Mouse (Mus musculus) lung, postnatal 0 days (tissue): Measurements from ENCODE around the gene Lmln. TPM values are rescaled to one million over a fixed set of nuclear protein-coding genes. Genes with fewer than 3 reads are reported as not detected.
"Not testable (repeated sequence)": the region's sequence is repeated elsewhere in the genome, so short reads cannot be mapped to it uniquely, and the experiment has no call there.

Experiments
- ATAC-seq: fragments of 200-750 bp; cut with Nextera tagmentation; 2 replicates; pipeline ENCODE4 v1.8.0; 2017; ENCODE audit warnings: moderate library complexity
- DNase-seq: peaks from one replicate; pipeline ENCODE4 v3.0.0-alpha.2; 2016; ENCODE audit warnings: low spot score
- H3K27ac ChIP-seq: fragments of 300-500 bp; sonication (generic); 2 replicates; pipeline ENCODE4 v1.5.1; 2014; ENCODE audit warnings: antibody characterized with exemption, mild to moderate bottlenecking, low read length, mixed read lengths
- H3K27me3 ChIP-seq: fragments of 300-500 bp; sonication (generic); replicated peaks from 2 replicates; pipeline ENCODE4 v1.6.1; 2014; ENCODE audit warnings: low read length, mixed read lengths; ENCODE audit not compliant: insufficient read depth
- H3K36me3 ChIP-seq: fragments of 300-500 bp; sonication (generic); 2 replicates; pipeline ENCODE4 v1.6.1; 2014; ENCODE audit warnings: low read length, mixed read lengths; ENCODE audit not compliant: insufficient read depth
- H3K4me1 ChIP-seq: fragments of 300-500 bp; sonication (generic); 2 replicates; pipeline ENCODE4 v1.6.1; 2014; ENCODE audit warnings: antibody characterized with exemption, low read depth, low read length, mixed read lengths; ENCODE audit not compliant: insufficient read depth
- H3K4me2 ChIP-seq: fragments of 300-500 bp; sonication (generic); replicated peaks from 2 replicates; pipeline ENCODE4 v1.6.1; 2014; ENCODE audit warnings: low read depth, mild to moderate bottlenecking, low read length, moderate library complexity, mixed read lengths
- H3K4me3 ChIP-seq: fragments of 300-500 bp; sonication (generic); 2 replicates; pipeline ENCODE4 v1.5.1; 2014; ENCODE audit warnings: low read depth, low read length
- H3K9ac ChIP-seq: fragments of 300-500 bp; sonication (generic); replicated peaks from 2 replicates; pipeline ENCODE4 v1.6.1; 2014; ENCODE audit warnings: low read depth, mild to moderate bottlenecking
- H3K9me3 ChIP-seq: fragments of 300-500 bp; sonication (generic); 2 replicates; pipeline ENCODE4 v1.6.1; 2016; ENCODE audit warnings: low read length, mixed read lengths
- CTCF ChIP-seq: IDR thresholded peaks from 2 replicates; pipeline ENCODE4 v1.5.1; 2016; ENCODE audit warnings: antibody characterized with exemption, mild to moderate bottlenecking
- EP300 ChIP-seq: IDR thresholded peaks from 2 replicates; pipeline ENCODE4 v1.6.1; 2016; ENCODE audit warnings: antibody characterized with exemption, mild to moderate bottlenecking, control low read depth
- WGBS: fragments of 180-500 bp; shearing (Covaris S2); extraction: QIAGEN DNeasy Blood & Tissue Kit; methylation state at CpG from one replicate; pipeline ENCODE4 v1.1.7; 2014; 5-methylcytosine and 5-hydroxymethylcytosine counted together
- microRNA counts: library from miRNA; unstranded; fragments of <30 nt; microRNA quantifications from one replicate; lab custom pipeline; 2015
- microRNA-seq: library from miRNA; unstranded; fragments of <30 nt; microRNA quantifications from one replicate; pipeline ENCODE4, GENCODE M21; 2016
- polyA plus RNA-seq: library from polyadenylated mRNA; unstranded; fragments of >200 nt; fragmentation: Nextera tagmentation; extraction: Ambion mirVana; gene quantifications from 2 replicates; pipeline ENCODE4 v1.2.1, GENCODE M21; 2015

Lmln gene
- polyA plus RNA-seq, 1 experiment from 2014 or later, result 1.1 TPM

GRCm38 (mm10) chr16:33173151-33173550 is 110.8 kb downstream of the Lmln start:
- H3K36me3 ChIP-seq, result no peaks in the 10 kb centered on the region

DNA sequence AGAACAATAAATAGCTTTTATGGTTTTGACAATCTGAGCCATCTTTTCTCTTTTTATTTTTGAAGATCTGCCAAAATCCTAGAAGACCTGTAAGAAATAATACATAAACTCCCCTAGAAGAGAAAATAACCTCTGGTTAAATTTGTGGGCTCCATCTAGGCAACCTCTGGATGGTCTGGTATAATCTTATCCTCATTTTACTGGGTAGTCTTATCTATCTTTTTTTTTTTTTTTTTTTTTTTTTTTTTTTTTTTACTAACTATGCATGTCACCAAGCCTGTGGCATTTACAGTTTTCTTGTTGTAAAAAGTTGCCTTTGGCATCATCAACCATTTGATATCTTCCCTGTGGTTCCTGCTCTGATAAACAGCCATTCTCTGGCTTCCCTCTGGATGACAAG is 112.4 kb downstream of the Lmln start:
- H3K4me3 ChIP-seq, result no peak overlapping the region
- H3K4me2 ChIP-seq, result no peak overlapping the region
- ATAC-seq, result no peak
- no peaks in the 10 kb centered on the region for H3K36me3 ChIP-seq
- H3K9me3 ChIP-seq, result no peaks in the 10 kb centered on the region
- TF ChIP-seq EP300 (no peak), CTCF (no peak)
- no peak overlapping the region for H3K9ac ChIP-seq
- DNase-seq, result no peak
- H3K4me1 ChIP-seq, result no peaks in the 10 kb centered on the region
- no peak overlapping the region for H3K27ac ChIP-seq
- no peaks in the 10 kb centered on the region for H3K27me3 ChIP-seq

More at GRCm38 (mm10) chr16:33173151-33173550, 110.8 kb downstream of the Lmln start:
- Histone ChIP-seq H3K9me3 (no peaks in the 10 kb centered on the region), H3K27ac (no peak overlapping the region), H3K4me3 (no peak overlapping the region), H3K9ac (no peak overlapping the region), H3K4me2 (no peak overlapping the region), H3K4me1 (no peaks in the 10 kb centered on the region), H3K27me3 (no peaks in the 10 kb centered on the region)
- ATAC-seq (no peak), DNase-seq (no peak)
- TF ChIP-seq CTCF (no peak), EP300 (no peak)
- WGBS, result 72% methylated on average over 5 of the region's 5 CpGs

DNA sequence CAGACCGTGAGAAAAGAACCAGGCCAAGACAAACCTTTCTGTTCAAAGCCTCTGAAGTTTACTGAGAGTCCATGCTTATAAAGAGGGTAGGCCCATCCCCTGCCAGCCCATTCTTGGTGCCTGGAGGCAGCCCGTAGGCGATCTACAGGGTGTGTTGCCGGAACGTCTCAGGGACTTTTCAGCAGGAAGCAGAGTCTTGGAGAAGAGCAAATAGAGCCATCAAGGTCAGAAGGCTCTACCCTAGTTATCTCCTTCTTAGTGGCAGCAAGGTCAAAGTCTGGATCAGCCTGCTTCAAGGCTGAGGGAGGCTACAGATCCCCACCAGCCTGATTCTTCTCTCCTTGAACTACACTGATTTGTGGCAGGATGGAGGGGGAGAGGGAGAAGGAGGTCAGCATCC is 114.5 kb downstream of the Lmln start:
- H3K4me2 ChIP-seq, ATAC-seq, H3K4me3 ChIP-seq, H3K27ac ChIP-seq, H3K9ac ChIP-seq, H3K27me3 ChIP-seq, H3K4me1 ChIP-seq, DNase-seq, H3K36me3 ChIP-seq, H3K9me3 ChIP-seq: not testable (repeated sequence)
- WGBS, result 79% methylated on average over 5 of the region's 5 CpGs

MicroRNA genes within 50 kb of the gene (microRNA counts, 519-probe panel; counts per million panel counts)
- microRNA mmu-miR-1947 (lab: Ali Mortazavi, UCI), result not detected

Small RNA genes lying within 50 kb of the gene (microRNA-seq; reads per million reads assigned to microRNA genes)
- gene Gm22231 (not detected), gene Mir1947 (3.4 reads per million, percentile 9 among the genes with 10 or more reads in this experiment)

Other genes with a start within 250 kb of the Lmln start
- gene Fyttd1, start 185.0 kb upstream of the Lmln start, polyA plus RNA-seq, result 63.5 and 70.1 TPM in 2 replicates
- 12.9 and 13.3 TPM in 2 replicates for gene Rubcn, start 184.8 kb upstream of the Lmln start, polyA plus RNA-seq
- 15.7 and 17.3 TPM in 2 replicates for gene Lrch3, start 148.4 kb upstream of the Lmln start, polyA plus RNA-seq
- gene Iqcg, start 6.3 kb upstream of the Lmln start, polyA plus RNA-seq, result 6.0 and 7.6 TPM in 2 replicates
- 641 and 670 TPM in 2 replicates for gene Rpl35a, start 6.1 kb upstream of the Lmln start, polyA plus RNA-seq
- gene Osbpl11, start 122.5 kb downstream of the Lmln start, polyA plus RNA-seq, result 12.6 and 13.6 TPM in 2 replicates
- 121 and 135 TPM in 2 replicates for gene Snx4, start 188.9 kb downstream of the Lmln start, polyA plus RNA-seq